Mouse (Mus musculus): ENCODE results near the gene Rnf43. TPM values are rescaled to one million over a fixed set of nuclear protein-coding genes. Genes with fewer than 3 reads are reported as not detected.

Rnf43 gene
- total RNA-seq, 1 experiment from 2014 or later = 1.6 TPM

- no peak for ATAC-seq (ENCODE audit: extremely low read depth, insufficient number of reproducible peaks, low FRiP score, poor library complexity, severe bottlenecking)
These were observed 67.2 kb downstream of the Rnf43 start for GRCm38 (mm10) chr11:87729593-87730185.

- ATAC-seq (ENCODE audit: extremely low read depth, insufficient number of reproducible peaks, low FRiP score, poor library complexity, severe bottlenecking) = no peak
These were observed 68.3 kb downstream of the Rnf43 start for GRCm38 (mm10) chr11:87730652-87731310.

DNA sequence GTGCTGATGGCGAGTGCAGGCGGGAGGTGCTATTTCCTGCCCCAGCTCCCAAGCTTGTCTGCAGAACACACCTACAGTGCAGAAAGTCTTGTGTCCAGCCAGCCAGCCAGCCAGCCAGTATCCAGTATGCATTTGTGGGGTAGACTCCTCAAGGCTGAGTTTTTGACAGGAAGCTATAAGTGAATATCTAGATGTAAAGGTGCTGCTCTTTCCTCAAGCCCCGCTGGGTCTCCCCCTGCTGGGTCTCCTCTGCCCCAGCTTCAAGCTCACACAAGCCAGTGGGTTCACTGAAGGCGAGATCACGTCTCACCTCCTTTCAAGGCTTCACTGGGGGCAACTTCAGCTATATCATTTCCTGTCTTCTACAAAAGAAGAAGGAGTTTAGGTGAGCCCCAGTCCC, 71.8 kb downstream of the Rnf43 start:
- ATAC-seq (ENCODE audit: extremely low read depth, insufficient number of reproducible peaks, low FRiP score, poor library complexity, severe bottlenecking) = no peak

GRCm38 (mm10) chr11:87735691-87736090, 73.2 kb downstream of the Rnf43 start:
- ATAC-seq (ENCODE audit: extremely low read depth, insufficient number of reproducible peaks, low FRiP score, poor library complexity, severe bottlenecking) = no peak

DNA sequence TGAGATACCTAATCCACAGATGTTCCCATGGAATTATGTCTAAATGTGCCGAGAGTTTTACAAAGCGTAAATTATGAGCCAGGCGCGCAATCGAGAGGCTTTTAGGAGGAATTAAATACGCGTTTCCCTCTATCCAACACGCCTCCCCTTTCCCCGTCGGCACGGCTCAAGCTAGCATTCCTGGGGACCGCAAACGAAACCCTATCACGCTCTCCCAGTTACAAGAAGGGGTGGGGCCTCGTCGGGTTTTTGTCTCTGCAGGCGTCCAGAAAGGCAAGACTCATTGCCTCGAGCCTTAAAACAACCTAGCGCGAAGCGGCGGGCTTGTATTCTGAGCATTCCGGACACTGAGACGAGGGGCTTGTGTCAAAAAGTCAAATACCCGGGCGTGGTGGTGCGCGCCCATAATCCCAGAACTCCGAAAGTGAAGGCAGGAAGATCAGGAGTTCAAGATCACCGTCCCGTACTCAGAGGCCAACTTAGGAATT, 74.2 kb downstream of the Rnf43 start:
- ATAC-seq (ENCODE audit: extremely low read depth, insufficient number of reproducible peaks, low FRiP score, poor library complexity, severe bottlenecking) = no peak

GRCm38 (mm10) chr11:87737175-87737740, 74.7 kb downstream of the Rnf43 start, which contains the start of gene Supt4a:
TSS of gene Supt4a (plus strand) at chr11:87737552.
- peak; percentile 88 for ATAC-seq (ENCODE audit: extremely low read depth, insufficient number of reproducible peaks, low FRiP score, poor library complexity, severe bottlenecking)

DNA sequence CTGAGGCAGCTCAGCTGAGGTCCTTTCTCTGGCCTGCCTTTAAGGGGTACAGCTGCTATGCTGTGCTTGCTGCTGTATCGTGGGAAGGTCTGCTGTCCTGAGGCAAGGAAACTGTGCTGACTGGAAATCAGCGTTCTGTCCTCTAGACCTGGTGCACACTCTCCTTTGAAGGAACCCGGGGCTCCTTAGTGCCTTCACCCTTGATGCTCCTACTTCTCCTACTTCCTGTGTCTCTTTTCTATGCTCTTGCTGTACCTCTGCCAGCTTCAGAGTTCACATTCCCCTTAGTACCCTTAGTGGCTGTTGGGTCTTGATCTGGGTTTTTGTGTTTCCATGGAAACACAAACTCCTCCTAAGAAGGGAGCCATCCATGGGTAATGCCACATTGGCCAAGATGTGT, 81.2 kb downstream of the Rnf43 start:
- ATAC-seq (ENCODE audit: extremely low read depth, insufficient number of reproducible peaks, low FRiP score, poor library complexity, severe bottlenecking) = no peak

- peak; percentile 34 for ATAC-seq (ENCODE audit: extremely low read depth, insufficient number of reproducible peaks, low FRiP score, poor library complexity, severe bottlenecking)
These were observed 82.4 kb downstream of the Rnf43 start for GRCm38 (mm10) chr11:87744964-87745363.

- no peak for ATAC-seq (ENCODE audit: extremely low read depth, insufficient number of reproducible peaks, low FRiP score, poor library complexity, severe bottlenecking)
These were observed 83.4 kb downstream of the Rnf43 start for GRCm38 (mm10) chr11:87745632-87746555.

- no peak for ATAC-seq (ENCODE audit: extremely low read depth, insufficient number of reproducible peaks, low FRiP score, poor library complexity, severe bottlenecking)
These were observed 84.8 kb downstream of the Rnf43 start for GRCm38 (mm10) chr11:87747312-87747711.

DNA sequence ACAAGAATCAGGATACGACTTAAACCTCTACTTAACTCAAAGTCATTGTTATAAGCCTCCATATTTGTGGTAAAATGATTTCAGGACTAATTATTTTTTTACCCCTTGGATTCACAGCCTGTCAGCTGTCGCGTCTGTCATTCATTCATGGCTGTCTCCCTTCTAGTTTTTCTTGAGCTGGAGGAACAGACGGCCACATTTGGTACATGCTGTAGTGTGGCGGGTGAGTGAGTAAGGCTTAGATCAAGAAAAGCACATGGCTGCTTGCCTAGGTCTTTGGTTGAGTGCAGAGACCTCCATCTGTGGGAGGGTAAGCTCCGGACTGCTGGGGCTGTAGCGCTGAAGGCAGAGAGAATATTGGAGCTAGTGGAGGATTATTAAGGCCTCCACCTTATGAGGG, 85.2 kb downstream of the Rnf43 start:
- ATAC-seq (ENCODE audit: extremely low read depth, insufficient number of reproducible peaks, low FRiP score, poor library complexity, severe bottlenecking) = no peak

GRCm38 (mm10) chr11:87748132-87749119, 85.9 kb downstream of the Rnf43 start:
- ATAC-seq (ENCODE audit: extremely low read depth, insufficient number of reproducible peaks, low FRiP score, poor library complexity, severe bottlenecking) = peak; percentile 62

DNA sequence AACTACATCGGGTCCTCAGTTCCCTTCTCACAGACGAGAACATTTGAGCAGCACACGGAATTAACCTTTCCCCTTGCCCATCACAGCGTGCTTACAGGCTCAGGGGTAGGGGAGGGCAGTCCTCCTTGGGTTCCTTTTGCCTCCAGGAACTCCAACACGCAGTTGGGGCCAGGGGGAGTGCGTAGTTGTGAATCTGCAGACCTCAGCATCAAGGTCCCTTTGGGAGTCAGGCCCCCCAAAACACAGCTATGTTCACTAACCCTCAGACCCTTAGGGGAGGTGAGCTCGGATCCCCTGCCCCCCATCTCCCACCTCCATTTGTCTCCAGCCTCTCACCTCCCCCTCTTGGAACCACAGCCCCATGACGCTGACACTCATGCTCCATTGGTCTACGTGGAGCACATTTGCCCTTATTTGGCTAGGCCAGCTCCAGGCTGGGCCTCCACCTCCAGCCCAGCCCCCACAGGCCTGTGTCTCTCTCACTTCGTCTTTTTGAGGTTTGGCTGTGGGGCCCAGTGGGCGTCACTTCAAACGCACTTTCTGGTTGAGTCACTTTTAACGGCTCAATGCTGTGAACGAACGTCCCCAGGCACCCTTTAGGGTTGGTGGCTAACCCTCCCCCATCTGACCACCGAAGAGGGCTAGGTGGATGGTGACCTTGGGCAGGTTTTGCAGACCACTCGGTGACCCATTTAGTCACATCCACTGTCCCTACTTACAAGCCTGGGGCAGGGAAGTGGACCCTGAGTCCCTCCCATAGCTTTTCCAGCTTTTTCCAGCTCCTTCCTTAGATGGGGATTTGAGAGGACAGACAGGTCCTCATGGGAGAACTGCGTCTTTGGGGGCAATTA, 86.9 kb downstream of the Rnf43 start:
- ATAC-seq (ENCODE audit: extremely low read depth, insufficient number of reproducible peaks, low FRiP score, poor library complexity, severe bottlenecking) = peak; percentile 78

DNA sequence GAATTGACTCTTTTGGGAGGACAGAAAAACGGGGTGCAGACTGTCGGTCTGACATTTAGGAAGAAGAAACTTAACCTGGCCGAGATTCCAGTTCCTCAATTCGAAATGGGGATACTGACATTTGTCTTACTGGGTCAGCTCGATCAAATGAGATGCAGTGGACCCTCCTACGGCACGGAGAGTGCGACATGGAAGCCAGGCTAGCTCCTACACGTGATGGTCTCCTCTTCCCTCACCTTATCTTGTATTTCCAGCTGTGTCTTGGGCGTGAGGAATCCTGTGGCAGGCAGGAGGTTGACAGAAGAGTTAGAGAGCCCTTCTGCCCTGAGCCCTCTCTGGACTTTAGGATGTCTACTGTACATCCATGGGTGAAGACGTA, 87.5 kb downstream of the Rnf43 start:
- no peak for ATAC-seq (ENCODE audit: extremely low read depth, insufficient number of reproducible peaks, low FRiP score, poor library complexity, severe bottlenecking)

- ATAC-seq (ENCODE audit: extremely low read depth, insufficient number of reproducible peaks, low FRiP score, poor library complexity, severe bottlenecking) = no peak
These were observed 88.0 kb downstream of the Rnf43 start for GRCm38 (mm10) chr11:87750521-87750920.

DNA sequence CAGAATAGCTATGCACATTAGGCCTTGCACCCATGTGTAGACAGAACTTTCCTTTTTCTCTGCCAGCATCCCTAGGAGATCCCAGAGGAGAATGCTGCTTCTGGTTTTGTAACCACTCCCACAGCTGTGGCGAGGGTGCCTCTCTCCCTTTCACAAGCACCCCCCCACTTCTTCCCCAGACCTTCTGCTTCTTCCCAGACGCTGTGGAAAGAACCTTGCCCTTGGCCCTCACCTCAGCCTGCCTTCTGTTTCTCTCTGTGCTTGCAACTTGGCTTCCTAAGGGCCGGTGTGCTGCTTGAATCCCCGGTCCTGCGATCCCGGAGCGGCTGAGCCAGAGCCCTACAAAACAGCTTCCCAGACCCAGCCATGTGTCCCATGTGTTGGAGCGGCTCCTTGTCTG, 88.5 kb downstream of the Rnf43 start:
- no peak for ATAC-seq (ENCODE audit: extremely low read depth, insufficient number of reproducible peaks, low FRiP score, poor library complexity, severe bottlenecking)

GRCm38 (mm10) chr11:87751491-87751966, 89.0 kb downstream of the Rnf43 start:
- no peak for ATAC-seq (ENCODE audit: extremely low read depth, insufficient number of reproducible peaks, low FRiP score, poor library complexity, severe bottlenecking)

Data from neutrophil, adult 5-6 weeks (primary cell).